Mouse (Mus musculus): ENCODE measurements around the gene Kctd10.

- TF ChIP-seq CTCF (IDR thresholded peaks at IDR 0.05; ENCODE audit: low read depth): no peak
- TF ChIP-seq EP300 (optimal IDR thresholded peaks at IDR 0.05): no peak
Observed at GRCm38 (mm10) chr5:114347005-114347404, 33.3 kb downstream of the Kctd10 start.

All from stomach, postnatal 0 days (tissue).